Mouse (Mus musculus) lung, postnatal 0 days (tissue): ENCODE results near the gene Wscd2.

Experiments
- CTCF ChIP-seq: IDR thresholded peaks from 2 replicates; pipeline ENCODE4 v1.5.1; 2016; ENCODE audit warnings: antibody characterized with exemption, mild to moderate bottlenecking
- EP300 ChIP-seq: IDR thresholded peaks from 2 replicates; pipeline ENCODE4 v1.6.1; 2016; ENCODE audit warnings: antibody characterized with exemption, mild to moderate bottlenecking, control low read depth

GRCm38 (mm10) chr5:113513640-113514039 lies 23.5 kb downstream of the Wscd2 start:
- TF ChIP-seq CTCF: no peak
- TF ChIP-seq EP300: no peak
